Mouse (Mus musculus) cortical plate, adult 2 months (tissue): ENCODE data around the gene Ttc28.
A peak's percentile ranks its signal among the peaks of the same experiment; 100 is the strongest.

Experiments used
- CTCF ChIP-seq: fragments of 200-500 bp; IDR thresholded peaks from 2 replicates; pipeline ENCODE4 v1.5.1; 2011; ENCODE audit warnings: mild to moderate bottlenecking, control low read depth, low read length; ENCODE audit not compliant: insufficient read depth; ENCODE audit errors: extremely low read depth
- POLR2A ChIP-seq: fragments of 200-500 bp; IDR thresholded peaks from 2 replicates; pipeline ENCODE4 v1.6.1; 2011; ENCODE audit warnings: mild to moderate bottlenecking, low read length, control low read depth; ENCODE audit not compliant: insufficient read depth; ENCODE audit errors: extremely low read depth

DNA sequence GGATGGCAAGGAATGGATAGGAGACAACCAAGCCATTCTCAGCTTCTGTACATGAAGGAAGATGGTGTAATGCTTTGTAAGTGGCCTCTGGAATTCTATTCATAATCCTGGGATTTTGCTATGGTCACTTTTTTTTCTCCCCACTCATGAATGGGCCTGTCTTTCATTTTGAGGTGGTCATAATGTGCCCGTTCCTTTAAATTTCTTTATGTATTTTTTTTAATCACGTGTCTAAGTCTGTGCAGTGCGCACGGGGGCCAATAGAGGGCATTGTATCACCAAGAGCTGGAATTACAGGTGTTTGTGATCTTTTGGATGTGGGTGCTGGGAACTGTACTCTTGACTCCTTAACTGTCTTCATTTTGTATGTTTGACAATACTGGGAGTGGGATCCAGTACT lies 39.1 kb upstream of the Ttc28 start:
- TF ChIP-seq POLR2A: no peak
- peak; percentile 29; the same call in 1 of the 2 replicates for TF ChIP-seq CTCF
